Mouse (Mus musculus): ENCODE measurements around the gene Dip2c.

Gene Dip2c

GRCm38 (mm10) chr13:9667954-9668496, 391.7 kb downstream of the Dip2c start:
- no peak for DNase-seq (ENCODE audit: inconsistent ontology term)

GRCm38 (mm10) chr13:9669246-9669645, 392.9 kb downstream of the Dip2c start:
- DNase-seq (ENCODE audit: inconsistent ontology term) = no peak

DNA sequence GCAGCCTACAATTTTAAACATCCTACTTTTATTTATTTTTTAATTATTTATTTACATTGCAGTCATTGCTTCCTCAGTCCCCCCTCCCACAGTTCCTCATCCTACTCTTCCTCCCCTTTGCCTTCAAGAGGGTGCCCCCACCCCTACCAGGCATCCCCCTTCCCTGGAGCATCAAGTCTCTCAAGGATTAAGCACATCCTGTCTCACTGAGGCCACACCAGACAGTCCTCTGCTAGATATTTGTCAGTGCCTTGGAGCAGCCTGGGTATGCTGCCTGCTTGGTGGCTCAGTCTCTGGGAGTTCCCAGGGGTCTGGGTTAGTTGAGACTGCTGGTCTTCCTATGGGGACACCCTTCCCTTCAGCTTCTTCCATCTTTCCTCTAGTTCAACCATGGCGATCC, 397.8 kb downstream of the Dip2c start:
- DNase-seq (ENCODE audit: inconsistent ontology term) = no peak

DNA sequence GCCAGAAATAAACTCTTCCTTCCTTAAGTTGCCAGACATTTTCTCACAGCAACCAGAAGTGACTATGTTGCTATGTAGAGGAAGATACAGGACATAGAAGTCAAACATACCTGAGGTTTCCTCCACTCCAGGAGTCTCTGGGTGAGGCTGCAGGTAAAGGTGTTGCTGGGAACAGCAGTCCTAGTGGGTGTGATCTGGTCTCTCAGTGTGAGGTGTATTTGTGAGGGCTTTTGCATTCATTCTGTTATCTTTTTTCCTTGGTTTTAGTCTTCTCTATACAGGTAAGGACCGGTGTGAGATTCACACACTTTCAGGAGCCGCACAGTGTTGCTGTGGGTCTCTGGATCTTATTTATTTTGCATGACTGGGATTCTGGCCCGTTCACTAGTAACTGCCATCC, 405.2 kb downstream of the Dip2c start:
- no peak for DNase-seq (ENCODE audit: inconsistent ontology term)

DNA sequence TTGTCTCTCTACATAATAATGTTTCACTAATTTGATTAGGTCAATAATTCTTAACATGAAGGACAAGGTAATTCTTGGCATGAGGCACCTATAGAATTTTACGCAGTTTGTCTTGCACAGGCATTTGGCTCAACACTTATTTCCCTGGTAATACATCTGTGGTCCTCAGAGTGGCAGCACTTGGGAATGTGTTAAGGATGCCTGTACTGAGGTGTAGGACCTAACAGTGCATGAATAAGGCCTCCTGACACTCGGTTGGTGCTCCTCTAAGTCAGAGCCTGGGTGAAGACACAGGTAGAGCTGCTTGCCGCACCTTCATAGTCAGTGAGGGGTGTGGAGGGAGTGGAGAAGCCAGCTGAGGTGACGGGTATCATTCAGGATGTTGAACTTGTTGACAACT, 407.0 kb downstream of the Dip2c start:
- DNase-seq (ENCODE audit: inconsistent ontology term) = no peak

- no peak for DNase-seq (ENCODE audit: inconsistent ontology term)
These were observed 408.0 kb downstream of the Dip2c start for GRCm38 (mm10) chr13:9684153-9684923.

- no peak for DNase-seq (ENCODE audit: inconsistent ontology term)
These were observed 409.9 kb downstream of the Dip2c start for GRCm38 (mm10) chr13:9686261-9686660.

GRCm38 (mm10) chr13:9686765-9687164, 410.4 kb downstream of the Dip2c start:
- no peak for DNase-seq (ENCODE audit: inconsistent ontology term)

DNA sequence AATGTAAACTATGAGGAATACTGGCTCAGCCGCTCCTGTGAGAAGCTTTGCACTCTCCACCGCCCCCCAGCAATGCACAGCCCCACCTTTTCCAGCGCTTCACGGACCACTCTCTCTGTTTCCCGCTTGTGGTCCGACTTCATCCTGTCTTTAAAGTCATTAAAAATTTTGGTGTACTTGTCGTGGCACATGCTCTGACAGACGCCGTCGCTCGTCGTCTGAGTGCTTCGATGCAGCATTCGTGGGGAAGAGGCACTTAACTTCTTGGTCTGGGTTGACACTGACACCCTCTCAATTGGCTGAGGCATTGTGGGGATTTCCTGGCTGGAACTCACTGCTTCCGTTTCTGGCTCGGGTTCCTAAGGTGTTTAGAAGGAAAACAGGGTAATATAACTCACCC, 413.0 kb downstream of the Dip2c start:
- no peak for DNase-seq (ENCODE audit: inconsistent ontology term)

- no peak for DNase-seq (ENCODE audit: inconsistent ontology term)
These were observed 416.5 kb downstream of the Dip2c start for GRCm38 (mm10) chr13:9692876-9693275.

DNA sequence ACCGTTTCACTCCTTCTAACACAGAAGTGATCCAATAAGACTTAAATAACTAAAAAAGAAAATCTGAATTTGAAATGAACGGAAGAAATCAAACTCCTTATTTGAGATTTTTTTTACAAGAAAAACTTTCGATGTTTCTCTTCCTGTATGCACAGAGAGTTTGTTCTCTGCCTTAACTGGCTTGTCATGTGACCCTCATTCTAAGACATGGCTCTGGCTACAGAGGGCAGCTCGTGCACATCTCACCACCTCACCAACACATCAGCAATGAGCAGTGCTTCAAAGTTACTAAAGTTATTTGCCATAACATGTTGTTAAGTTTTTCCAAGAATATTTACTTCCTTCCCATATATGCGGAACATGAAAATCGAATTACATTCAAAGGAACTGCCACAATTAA, 418.3 kb downstream of the Dip2c start:
- DNase-seq (ENCODE audit: inconsistent ontology term) = no peak

DNA sequence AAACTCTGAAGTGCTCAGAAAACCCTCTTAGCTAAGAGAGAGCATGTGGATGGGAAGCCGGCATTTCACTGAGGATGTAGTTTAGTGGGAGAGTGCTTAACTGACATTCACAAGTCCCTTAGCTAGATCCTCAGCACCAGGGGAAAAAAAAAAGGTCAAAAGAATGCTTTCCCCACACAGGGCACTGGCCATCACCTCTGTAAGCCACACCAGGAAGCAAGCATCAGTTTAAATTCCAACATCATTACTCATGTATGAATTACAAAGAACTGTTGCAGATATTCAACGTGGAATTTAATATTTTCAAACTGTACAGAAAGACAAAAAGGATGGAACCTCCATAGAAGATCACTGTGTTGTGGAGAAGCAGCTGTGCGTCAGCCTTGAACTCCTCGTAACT, 419.1 kb downstream of the Dip2c start:
- peak; percentile 50 for DNase-seq (ENCODE audit: inconsistent ontology term)

- DNase-seq (ENCODE audit: inconsistent ontology term) = no peak
These were observed 419.5 kb downstream of the Dip2c start for GRCm38 (mm10) chr13:9695809-9696208.

DNA sequence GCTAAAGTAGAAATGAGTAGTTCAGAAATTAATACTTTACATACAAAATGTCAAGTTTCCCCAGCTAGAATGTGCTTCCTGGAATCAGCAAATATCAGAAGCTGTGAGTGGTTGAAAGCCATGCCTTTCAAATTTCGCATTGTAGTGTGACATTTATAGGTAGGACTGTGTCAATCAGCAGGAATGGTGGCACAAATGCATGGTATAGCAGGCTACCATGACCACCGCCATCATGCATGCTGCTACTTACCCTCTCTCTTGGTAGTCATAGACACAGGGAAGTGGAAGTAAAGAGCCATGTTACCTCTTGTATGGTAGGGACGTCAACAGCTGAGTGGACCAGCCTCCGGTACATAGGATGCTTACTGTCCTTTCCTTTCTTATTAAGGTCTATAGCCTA, 421.0 kb downstream of the Dip2c start:
- DNase-seq (ENCODE audit: inconsistent ontology term) = no peak

DNA sequence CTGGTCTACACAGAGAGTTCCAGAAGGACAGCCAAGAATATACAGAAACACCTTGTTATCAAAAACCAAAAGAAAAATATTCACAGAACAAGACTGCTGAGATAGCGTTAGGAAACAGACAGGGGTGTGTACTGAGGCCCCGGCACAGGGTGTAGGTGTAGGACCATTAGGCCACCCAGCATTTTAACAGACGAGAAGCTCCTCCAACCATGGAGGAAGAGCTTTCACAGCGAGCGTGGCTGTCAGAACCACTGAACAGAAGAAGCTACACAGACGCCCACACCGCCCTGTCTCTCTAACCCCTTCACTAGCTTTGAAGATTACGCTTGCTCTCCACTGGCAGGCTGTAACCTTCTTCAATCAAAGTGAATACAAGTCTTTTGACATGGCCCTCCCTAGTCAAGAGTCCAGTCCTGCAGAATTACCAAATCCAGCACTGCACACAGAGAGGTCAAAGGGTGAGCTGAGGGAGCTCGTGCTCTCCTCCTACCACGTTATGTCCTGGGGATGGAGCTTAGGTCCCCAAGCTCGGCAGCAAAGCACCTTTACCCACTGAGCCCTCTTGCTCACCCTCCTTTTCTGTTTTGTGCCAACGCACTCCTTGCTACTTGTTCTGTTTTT, 426.4 kb downstream of the Dip2c start:
- no peak for DNase-seq (ENCODE audit: inconsistent ontology term)

DNA sequence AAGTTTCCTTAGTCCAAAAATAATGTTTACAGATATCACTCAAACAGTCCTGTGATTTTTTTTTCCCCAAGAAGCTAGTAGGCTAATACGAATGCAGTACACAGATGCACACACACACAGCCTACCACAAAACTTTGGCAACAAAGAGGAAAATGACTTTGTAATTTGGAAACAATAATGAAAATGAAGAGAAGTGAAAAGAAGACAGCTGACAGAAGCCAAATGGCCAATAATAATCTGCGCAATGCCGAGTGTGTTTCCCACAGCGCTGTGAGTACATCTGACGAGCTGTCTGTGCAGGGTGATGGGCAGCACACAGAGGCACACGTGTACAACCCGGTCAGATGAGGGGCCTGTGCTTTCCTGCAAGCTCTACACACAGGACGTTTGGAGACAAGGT, 430.4 kb downstream of the Dip2c start:
- DNase-seq (ENCODE audit: inconsistent ontology term) = no peak

GRCm38 (mm10) chr13:9708433-9709240, 432.3 kb downstream of the Dip2c start:
- no peak for DNase-seq (ENCODE audit: inconsistent ontology term)

GRCm38 (mm10) chr13:9712409-9712808, 436.1 kb downstream of the Dip2c start:
- peak; percentile 30 for DNase-seq (ENCODE audit: inconsistent ontology term)

- DNase-seq (ENCODE audit: inconsistent ontology term) = peak; percentile 91
These were observed 436.6 kb downstream of the Dip2c start for GRCm38 (mm10) chr13:9712971-9713370.

GRCm38 (mm10) chr13:9713462-9714134, 437.3 kb downstream of the Dip2c start:
- no peak for DNase-seq (ENCODE audit: inconsistent ontology term)

DNA sequence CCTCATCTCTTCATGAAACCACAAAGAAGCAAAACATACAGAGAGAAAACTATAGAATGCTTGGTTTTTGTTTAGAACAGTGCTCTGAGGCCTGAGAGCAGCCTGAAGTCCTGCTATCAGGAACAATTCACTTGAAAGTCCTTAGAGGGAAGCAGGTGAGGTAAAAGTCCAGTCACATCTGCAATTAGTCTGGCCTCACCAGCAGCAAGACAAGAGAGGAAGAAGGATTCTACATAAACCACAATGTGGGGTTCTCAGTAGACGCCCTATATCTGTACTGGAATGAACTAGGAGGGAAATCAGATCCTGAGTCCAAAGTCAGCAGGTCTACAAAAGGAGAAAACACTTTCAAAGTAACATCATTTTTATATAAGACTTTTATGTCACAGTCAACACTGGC, 438.9 kb downstream of the Dip2c start:
- no peak for DNase-seq (ENCODE audit: inconsistent ontology term)

Data from Muller cell, postnatal 12 days (primary cell).